Mouse (Mus musculus) heart, embryonic 16.5 days (tissue): ENCODE measurements around the gene Dok3. TPM values are rescaled to one million over a fixed set of nuclear protein-coding genes. Genes with fewer than 3 reads are reported as not detected.
"Not testable (repeated sequence)": the region's sequence is repeated elsewhere in the genome, so short reads cannot be mapped to it uniquely, and the experiment has no call there.

Source experiments
- ATAC-seq: fragments of 200-750 bp; cut with Nextera tagmentation; replicated peaks from 2 replicates; pipeline ENCODE4 v1.8.0; 2017; ENCODE audit warnings: moderate number of reproducible peaks; ENCODE audit not compliant: insufficient read depth, low FRiP score; ENCODE audit errors: extremely low read depth
- H3K27ac ChIP-seq: fragments of 300-500 bp; sonication (generic); 2 replicates; pipeline ENCODE4 v1.5.1; 2014; ENCODE audit warnings: mild to moderate bottlenecking, low read length, control low read depth, moderate library complexity
- H3K27me3 ChIP-seq: fragments of 300-500 bp; sonication (generic); 2 replicates; pipeline ENCODE4 v1.6.1; 2014; ENCODE audit warnings: low read length, mixed read lengths; ENCODE audit not compliant: control insufficient read depth, insufficient read depth
- H3K36me3 ChIP-seq: fragments of 300-500 bp; sonication (generic); 2 replicates; pipeline ENCODE4 v1.6.1; 2014; ENCODE audit not compliant: control insufficient read depth, insufficient read depth
- H3K4me1 ChIP-seq: fragments of 300-500 bp; sonication (generic); 2 replicates; pipeline ENCODE4 v1.6.1; 2014; ENCODE audit warnings: low read length, mixed read lengths; ENCODE audit not compliant: control insufficient read depth, insufficient read depth
- H3K4me2 ChIP-seq: fragments of 300-500 bp; sonication (generic); 2 replicates; pipeline ENCODE4 v1.6.1; 2014; ENCODE audit warnings: low read depth, mild to moderate bottlenecking, control low read depth, low read length
- H3K4me3 ChIP-seq: fragments of 300-500 bp; sonication (generic); 2 replicates; pipeline ENCODE4 v1.5.1; 2014; ENCODE audit warnings: mild to moderate bottlenecking, control low read depth, low read length
- H3K9ac ChIP-seq: fragments of 300-500 bp; sonication (generic); 2 replicates; pipeline ENCODE4 v1.6.1; 2014; ENCODE audit warnings: low read length, control low read depth
- H3K9me3 ChIP-seq: fragments of 300-500 bp; sonication (generic); replicated peaks from 2 replicates; pipeline ENCODE4 v1.6.1; 2016; ENCODE audit warnings: low read length; ENCODE audit not compliant: control insufficient read depth
- WGBS: fragments of 180-500 bp; shearing (Covaris S2); extraction: QIAGEN DNeasy Blood & Tissue Kit; methylation state at CpG from one replicate; pipeline ENCODE4 v1.1.7; 2014; 5-methylcytosine and 5-hydroxymethylcytosine counted together
- polyA plus RNA-seq: library from polyadenylated mRNA; unstranded; fragments of >200 nt; fragmentation: Nextera tagmentation; extraction: Ambion mirVana; gene quantifications from 2 replicates; pipeline ENCODE4 v1.2.1, GENCODE M21; 2015

Gene Dok3
- polyA plus RNA-seq, 1 experiment from 2014 or later = 2.2 TPM

- H3K4me1 ChIP-seq = peaks cover 16% of the 10 kb centered on the region
- peak overlapping the region; percentile 73 for H3K27ac ChIP-seq
- peak overlapping the region; percentile 99 for H3K4me2 ChIP-seq
- peak overlapping the region; percentile 91 for H3K9ac ChIP-seq
- peak; percentile 77 for ATAC-seq
- under 1% methylated on average over 42 of the region's 47 CpGs for WGBS
- H3K36me3 ChIP-seq = no peaks in the 10 kb centered on the region; the same call in 1 of the 2 replicates
- peak overlapping the region; percentile 77 for H3K4me3 ChIP-seq
- no peaks in the 10 kb centered on the region for H3K27me3 ChIP-seq
- no peaks in the 10 kb centered on the region for H3K9me3 ChIP-seq
Measured at GRCm38 (mm10) chr13:55570286-55570973, 41.3 kb upstream of the Dok3 start.

GRCm38 (mm10) chr13:55569726-55570285, 40.7 kb upstream of the Dok3 start:
- Histone ChIP-seq H3K4me1 (peaks cover 16% of the 10 kb centered on the region), H3K27ac (peak overlapping the region; percentile 73), H3K4me3 (peak overlapping the region; percentile 77), H3K9ac (peak overlapping the region; percentile 91), H3K4me2 (peak overlapping the region; percentile 99), H3K9me3 (no peaks in the 10 kb centered on the region), H3K36me3 (no peaks in the 10 kb centered on the region; the same call in 1 of the 2 replicates), H3K27me3 (no peaks in the 10 kb centered on the region)
- ATAC-seq = no peak
- WGBS = 9% methylated on average over 16 of the region's 16 CpGs

- not testable (repeated sequence) for H3K36me3 ChIP-seq, ATAC-seq, H3K9ac ChIP-seq, H3K27me3 ChIP-seq, H3K27ac ChIP-seq, H3K4me3 ChIP-seq, H3K9me3 ChIP-seq, H3K4me2 ChIP-seq
- peaks cover 16% of the 10 kb centered on the region for H3K4me1 ChIP-seq
- 81% methylated on average over 4 of the region's 4 CpGs for WGBS
Measured at GRCm38 (mm10) chr13:55568524-55568923, 39.4 kb upstream of the Dok3 start.

DNA sequence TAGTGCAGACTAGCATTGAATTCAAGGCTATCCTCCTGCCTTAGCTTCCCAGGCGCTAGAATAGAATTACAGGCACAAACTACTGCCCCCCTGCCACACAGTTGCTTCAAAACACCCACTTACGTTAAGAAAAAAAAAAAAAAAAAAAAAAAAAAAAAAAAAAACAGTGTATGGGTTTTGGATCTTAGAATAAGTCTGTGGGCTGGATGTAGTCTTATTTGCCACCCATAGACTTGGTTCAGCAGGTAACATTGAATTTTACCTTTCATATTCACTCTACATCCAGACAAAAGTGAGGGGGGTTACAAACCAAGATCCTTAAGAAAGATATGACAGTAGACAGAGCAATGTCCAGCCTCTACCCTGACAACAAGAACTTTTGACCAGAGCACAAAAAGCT, 38.9 kb upstream of the Dok3 start:
- no peak overlapping the region for H3K27ac ChIP-seq
- no peaks in the 10 kb centered on the region for H3K27me3 ChIP-seq
- no peaks in the 10 kb centered on the region for H3K9me3 ChIP-seq
- WGBS = 86% methylated on average over 2 of the region's 2 CpGs
- H3K4me3 ChIP-seq = no peak overlapping the region
- no peak for ATAC-seq
- no peak overlapping the region for H3K4me2 ChIP-seq
- no peaks in the 10 kb centered on the region; the same call in 1 of the 2 replicates for H3K36me3 ChIP-seq
- no peak overlapping the region for H3K9ac ChIP-seq
- H3K4me1 ChIP-seq = peaks cover 16% of the 10 kb centered on the region

- peaks cover 14% of the 10 kb centered on the region for H3K4me1 ChIP-seq
- no peaks in the 10 kb centered on the region for H3K27me3 ChIP-seq
- no peak for ATAC-seq
- H3K4me3 ChIP-seq = no peak overlapping the region
- no peak overlapping the region for H3K4me2 ChIP-seq
- no peaks in the 10 kb centered on the region for H3K9me3 ChIP-seq
- H3K27ac ChIP-seq = no peak overlapping the region
- no peaks in the 10 kb centered on the region; the same call in 1 of the 2 replicates for H3K36me3 ChIP-seq
- 85% methylated on average over 6 of the region's 6 CpGs for WGBS
- no peak overlapping the region for H3K9ac ChIP-seq
Measured at GRCm38 (mm10) chr13:55567001-55567400, 37.9 kb upstream of the Dok3 start.

DNA sequence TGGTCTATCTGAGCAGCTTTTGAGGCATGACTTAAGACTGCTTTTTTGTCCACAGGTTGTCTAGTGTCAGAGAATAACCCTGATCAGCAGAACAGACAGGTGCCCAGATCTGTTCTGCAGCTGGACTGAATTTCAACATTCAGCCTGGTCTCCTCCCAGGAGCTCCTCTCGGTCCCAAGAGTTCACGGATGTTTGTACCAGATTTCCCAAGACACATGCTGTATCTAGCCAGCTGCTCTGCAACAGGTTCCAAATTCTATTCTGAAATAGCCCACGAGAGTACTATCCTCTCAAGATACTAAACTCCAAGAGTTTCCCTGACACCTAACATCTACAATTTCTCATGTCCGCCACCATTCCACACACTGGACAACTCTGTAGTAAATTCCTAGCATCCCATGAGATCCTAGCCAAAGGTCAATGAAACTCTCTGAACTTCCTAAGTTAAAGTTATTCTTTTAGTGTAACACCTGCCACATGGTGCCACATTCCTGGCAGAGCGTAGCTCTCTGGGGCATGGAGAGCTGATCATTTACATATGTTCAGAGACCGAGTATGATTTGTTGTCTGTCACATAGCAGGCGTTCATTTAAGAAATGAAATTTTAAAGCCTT, 34.3 kb upstream of the Dok3 start:
- no peaks in the 10 kb centered on the region for H3K9me3 ChIP-seq
- WGBS = 84% methylated on average over 7 of the region's 7 CpGs
- no peak for ATAC-seq

DNA sequence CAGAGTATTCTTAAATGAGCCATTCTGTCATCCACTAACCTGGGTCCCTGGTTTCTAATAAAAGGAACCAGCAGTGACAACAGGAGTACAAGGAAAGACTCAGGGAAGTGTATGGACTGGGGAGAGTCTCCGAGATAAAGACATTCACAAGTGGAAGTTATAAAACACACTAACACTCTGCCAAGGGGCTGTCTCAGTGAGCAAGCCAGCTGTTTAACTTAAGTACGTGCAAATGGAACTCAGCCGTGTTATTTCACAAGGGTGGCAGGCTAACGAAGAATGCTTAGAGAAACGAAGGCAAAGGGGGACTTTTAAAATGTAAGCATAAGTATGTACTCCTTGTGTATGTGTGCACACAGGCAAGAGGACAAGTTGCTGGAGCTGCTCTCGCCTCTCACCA, 28.4 kb upstream of the Dok3 start:
- no peaks in the 10 kb centered on the region for H3K36me3 ChIP-seq
- no peak for ATAC-seq
- H3K27me3 ChIP-seq = no peaks in the 10 kb centered on the region
- H3K27ac ChIP-seq = no peak overlapping the region
- WGBS = 75% methylated on average over 6 of the region's 6 CpGs
- H3K4me3 ChIP-seq = no peak overlapping the region
- no peaks in the 10 kb centered on the region for H3K4me1 ChIP-seq
- H3K9me3 ChIP-seq = no peaks in the 10 kb centered on the region
- H3K9ac ChIP-seq = no peak overlapping the region
- no peak overlapping the region for H3K4me2 ChIP-seq

More for the DNA sequence above, 34.3 kb upstream of the Dok3 start:
- Histone ChIP-seq H3K4me3 (no peak overlapping the region), H3K4me1 (no peaks in the 10 kb centered on the region), H3K4me2 (no peak overlapping the region), H3K36me3 (no peaks in the 10 kb centered on the region; the same call in 1 of the 2 replicates), H3K27ac (no peak overlapping the region), H3K9ac (no peak overlapping the region), H3K27me3 (no peaks in the 10 kb centered on the region)

DNA sequence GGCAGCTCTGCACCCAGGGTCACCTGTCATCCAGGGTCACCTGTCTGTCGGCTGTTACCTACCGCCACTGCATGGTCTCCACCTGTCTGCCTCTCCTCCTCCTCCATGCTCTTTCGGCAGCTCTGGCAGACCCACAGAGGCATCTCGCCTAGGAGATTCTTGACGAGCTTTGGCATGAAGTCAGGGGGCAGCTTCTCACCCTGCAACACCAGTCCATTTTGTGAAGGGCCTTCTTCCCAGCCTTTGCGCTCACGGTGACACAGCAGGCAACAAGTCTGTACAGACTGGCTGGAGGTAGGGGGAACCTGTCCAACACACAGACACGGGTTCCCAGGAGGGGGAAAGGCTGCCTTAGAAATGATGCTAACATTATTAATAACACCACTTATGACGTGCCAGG, 26.8 kb upstream of the Dok3 start:
- Histone ChIP-seq H3K9ac (no peak overlapping the region), H3K4me1 (no peaks in the 10 kb centered on the region), H3K9me3 (no peaks in the 10 kb centered on the region), H3K27ac (no peak overlapping the region), H3K4me2 (no peak overlapping the region), H3K4me3 (no peak overlapping the region), H3K36me3 (no peaks in the 10 kb centered on the region; the same call in 1 of the 2 replicates), H3K27me3 (no peaks in the 10 kb centered on the region)
- 90% methylated on average over 9 of the region's 9 CpGs for WGBS
- ATAC-seq = no peak

DNA sequence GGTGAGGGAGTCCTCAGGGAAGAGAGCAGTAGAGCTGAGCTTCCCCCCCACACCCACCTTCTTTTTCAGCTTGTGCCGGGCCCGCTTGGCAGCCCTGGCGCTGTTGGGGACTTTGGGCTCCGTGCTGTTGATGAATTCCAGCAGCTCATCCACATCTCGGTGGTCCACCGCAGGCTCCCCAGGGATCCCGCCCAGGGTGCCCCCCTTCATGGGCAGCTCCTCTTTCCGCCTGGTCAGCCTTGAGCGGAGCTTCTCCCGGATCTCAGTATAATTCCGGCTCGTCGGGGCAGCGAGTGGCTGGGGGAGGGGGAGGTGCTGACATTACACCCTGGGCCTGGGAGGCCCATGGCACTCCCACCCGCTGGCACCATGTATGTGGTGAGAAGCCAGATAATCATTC, 20.0 kb upstream of the Dok3 start:
- no peak overlapping the region for H3K4me2 ChIP-seq
- peaks cover 13% of the 10 kb centered on the region for H3K36me3 ChIP-seq
- H3K4me1 ChIP-seq = no peaks in the 10 kb centered on the region
- no peaks in the 10 kb centered on the region for H3K9me3 ChIP-seq
- no peaks in the 10 kb centered on the region for H3K27me3 ChIP-seq
- 83% methylated on average over 15 of the region's 15 CpGs for WGBS
- ATAC-seq = no peak
- H3K9ac ChIP-seq = no peak overlapping the region
- no peak overlapping the region for H3K27ac ChIP-seq
- H3K4me3 ChIP-seq = no peak overlapping the region
